Mouse (Mus musculus): ENCODE data around the gene Glrp1. TPM values are rescaled to one million over a fixed set of nuclear protein-coding genes. Genes with fewer than 3 reads are reported as not detected.

Gene Glrp1
- polyA plus RNA-seq, 1 experiment: 0.38 TPM

DNA sequence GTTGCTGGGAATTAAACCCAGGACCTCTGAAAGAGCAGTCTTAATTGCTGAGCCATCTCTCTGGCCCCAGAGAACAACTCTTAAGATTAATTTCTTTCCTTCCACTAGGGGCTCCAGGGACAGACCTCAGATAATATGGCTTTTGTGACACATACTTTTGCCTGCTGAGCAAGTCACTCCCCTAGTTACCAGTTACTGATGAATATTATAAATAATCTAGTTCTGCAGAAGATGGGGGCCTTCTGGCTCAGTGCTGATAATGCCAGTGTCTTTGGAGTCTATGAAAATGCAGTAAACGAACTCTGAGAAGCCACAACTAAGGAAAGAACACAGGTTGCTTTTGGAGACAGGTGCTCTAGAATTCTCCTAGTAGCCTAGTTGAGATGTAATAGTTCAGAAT lies 26.4 kb upstream of the Glrp1 start:
- Histone ChIP-seq H3K4me3 (ENCODE audit: insufficient read depth, low read length) (no peak overlapping the region), H3K4me1 (ENCODE audit: control insufficient read depth, insufficient read depth, low read length) (no peaks in the 10 kb centered on the region), H3K27ac (ENCODE audit: insufficient read depth, low read depth, low read length) (no peak overlapping the region)
- TF ChIP-seq POLR2A (IDR thresholded peaks at IDR 0.05; ENCODE audit: borderline replicate concordance, low read depth, low read length) (no peak), CTCF (IDR thresholded peaks at IDR 0.05; ENCODE audit: low read depth, low read length) (no peak)

DNA sequence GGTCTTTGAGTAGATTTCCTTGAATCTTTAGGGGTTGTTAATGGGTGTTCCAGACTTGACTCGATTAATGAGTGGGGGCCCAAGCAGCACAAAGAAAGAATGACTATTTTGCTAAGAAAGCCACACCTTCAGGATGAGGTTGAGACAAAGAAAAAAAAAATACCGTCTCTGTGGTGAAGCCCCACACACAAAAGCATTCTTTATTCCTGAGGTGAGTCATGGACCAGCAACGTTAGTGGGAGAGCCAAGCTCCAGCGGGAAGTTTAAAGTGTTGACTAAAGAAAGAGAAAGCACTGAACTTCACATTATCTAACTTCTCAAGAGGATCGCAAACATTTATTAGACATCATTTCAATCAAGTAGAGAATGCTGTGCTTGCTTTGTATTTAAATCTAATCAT lies 24.2 kb upstream of the Glrp1 start:
- Histone ChIP-seq H3K27ac (ENCODE audit: insufficient read depth, low read depth, low read length) (no peak overlapping the region), H3K4me1 (ENCODE audit: control insufficient read depth, insufficient read depth, low read length) (no peaks in the 10 kb centered on the region), H3K4me3 (ENCODE audit: insufficient read depth, low read length) (no peak overlapping the region)
- TF ChIP-seq POLR2A (IDR thresholded peaks at IDR 0.05; ENCODE audit: borderline replicate concordance, low read depth, low read length) (no peak), CTCF (IDR thresholded peaks at IDR 0.05; ENCODE audit: low read depth, low read length) (no peak)

DNA sequence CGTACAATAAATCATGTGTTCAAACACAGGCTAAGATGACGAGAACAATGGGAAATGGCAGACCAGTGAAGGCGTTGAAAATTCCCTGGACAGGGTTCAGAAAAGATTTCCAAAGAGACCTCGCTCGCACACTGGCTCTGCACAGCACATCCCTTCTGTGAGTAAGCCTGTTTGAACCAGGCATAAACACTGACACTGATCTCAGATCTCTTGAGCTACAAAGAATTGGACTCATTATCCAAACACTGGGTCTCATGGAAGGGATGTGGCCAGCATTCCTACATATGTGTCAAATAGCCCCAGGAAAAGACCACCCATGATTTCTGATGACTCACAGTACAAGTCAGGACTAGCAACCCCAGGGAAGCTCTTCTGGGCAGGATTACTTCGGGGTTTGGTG lies 16.3 kb upstream of the Glrp1 start:
- Histone ChIP-seq H3K4me3 (ENCODE audit: insufficient read depth, low read length) (no peak overlapping the region), H3K27ac (ENCODE audit: insufficient read depth, low read depth, low read length) (no peak overlapping the region), H3K4me1 (ENCODE audit: control insufficient read depth, insufficient read depth, low read length) (no peaks in the 10 kb centered on the region)
- TF ChIP-seq CTCF (IDR thresholded peaks at IDR 0.05; ENCODE audit: low read depth, low read length) (no peak), POLR2A (IDR thresholded peaks at IDR 0.05; ENCODE audit: borderline replicate concordance, low read depth, low read length) (no peak)

DNA sequence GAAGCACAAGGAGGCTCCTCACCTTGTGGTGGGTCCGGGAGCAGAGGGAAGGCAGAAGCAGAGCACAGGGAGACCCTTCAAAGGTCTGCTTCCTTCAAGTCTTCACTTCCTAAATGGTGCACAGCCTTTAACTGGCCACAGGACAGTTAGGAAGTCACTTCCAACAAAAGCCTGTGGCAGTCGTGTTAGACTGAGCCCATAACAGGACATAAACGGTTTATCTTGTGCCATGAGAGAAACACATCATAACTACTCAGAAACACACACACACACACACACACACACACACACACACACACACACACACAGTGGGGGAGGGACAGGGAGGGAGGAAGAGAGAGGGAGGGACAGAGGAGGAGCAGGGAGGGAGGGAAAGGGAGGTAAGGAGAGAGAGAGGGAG lies 15.8 kb upstream of the Glrp1 start:
- TF ChIP-seq CTCF (IDR thresholded peaks at IDR 0.05; ENCODE audit: low read depth, low read length) (no peak), POLR2A (IDR thresholded peaks at IDR 0.05; ENCODE audit: borderline replicate concordance, low read depth, low read length) (no peak)
- no peak overlapping the region for H3K27ac ChIP-seq (ENCODE audit: insufficient read depth, low read depth, low read length)
- H3K4me3 ChIP-seq (ENCODE audit: insufficient read depth, low read length): no peak overlapping the region
- H3K4me1 ChIP-seq (ENCODE audit: control insufficient read depth, insufficient read depth, low read length): no peaks in the 10 kb centered on the region

DNA sequence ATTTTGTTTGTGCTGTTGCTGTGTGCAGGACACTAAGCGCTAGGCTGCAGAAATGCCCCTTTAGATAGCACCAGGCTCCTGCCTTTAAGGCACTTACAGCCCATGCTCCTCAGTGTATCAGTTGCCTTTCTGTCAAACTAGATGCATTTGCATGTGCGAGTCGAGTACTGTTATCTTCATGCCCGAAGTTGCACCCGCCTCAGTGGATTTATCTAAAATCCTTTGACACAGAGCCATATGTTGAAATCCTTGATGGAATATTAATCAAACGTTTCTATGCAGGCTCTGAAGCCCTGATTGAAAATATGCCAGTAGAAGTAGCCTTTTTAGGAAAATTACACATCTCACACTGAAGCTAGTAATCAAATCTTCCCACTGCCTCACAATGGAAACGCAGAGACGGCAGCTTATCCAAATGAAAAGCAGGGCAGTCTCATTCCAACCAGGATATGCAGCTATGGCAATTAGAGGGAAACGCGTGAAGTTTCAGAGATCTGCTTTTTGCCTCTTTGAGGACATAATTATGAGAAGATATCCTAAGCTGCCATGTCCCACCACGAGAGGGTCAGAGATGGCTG lies 11.4 kb upstream of the Glrp1 start:
- Histone ChIP-seq H3K4me3 (ENCODE audit: insufficient read depth, low read length) (no peak overlapping the region), H3K4me1 (ENCODE audit: control insufficient read depth, insufficient read depth, low read length) (no peaks in the 10 kb centered on the region), H3K27ac (ENCODE audit: insufficient read depth, low read depth, low read length) (no peak overlapping the region)
- TF ChIP-seq POLR2A (IDR thresholded peaks at IDR 0.05; ENCODE audit: borderline replicate concordance, low read depth, low read length) (no peak), CTCF (IDR thresholded peaks at IDR 0.05; ENCODE audit: low read depth, low read length) (no peak)

DNA sequence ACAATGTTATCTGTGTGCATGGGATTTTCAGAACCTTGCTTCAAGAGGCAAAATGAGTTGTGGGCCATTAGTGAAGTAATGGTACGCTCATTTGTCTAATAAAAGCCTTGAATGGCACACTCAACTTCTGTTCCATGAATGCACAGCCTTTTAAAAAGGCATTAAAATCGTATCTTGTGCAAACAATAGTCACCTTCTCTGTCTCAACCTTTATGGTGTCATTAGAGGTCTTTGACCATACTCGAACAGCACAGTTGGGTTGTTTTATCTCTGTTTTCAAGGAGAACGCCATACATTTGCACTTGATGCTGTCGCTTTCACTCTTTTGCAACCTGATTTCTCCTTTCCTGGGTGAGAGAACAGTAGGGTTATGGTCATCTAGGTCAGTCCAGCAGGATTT lies 3.7 kb upstream of the Glrp1 start:
- TF ChIP-seq POLR2A (IDR thresholded peaks at IDR 0.05; ENCODE audit: borderline replicate concordance, low read depth, low read length): no peak
- no peak overlapping the region for H3K4me3 ChIP-seq (ENCODE audit: insufficient read depth, low read length)
- no peak overlapping the region for H3K27ac ChIP-seq (ENCODE audit: insufficient read depth, low read depth, low read length)
- H3K4me1 ChIP-seq (ENCODE audit: control insufficient read depth, insufficient read depth, low read length): peaks cover 14% of the 10 kb centered on the region

DNA sequence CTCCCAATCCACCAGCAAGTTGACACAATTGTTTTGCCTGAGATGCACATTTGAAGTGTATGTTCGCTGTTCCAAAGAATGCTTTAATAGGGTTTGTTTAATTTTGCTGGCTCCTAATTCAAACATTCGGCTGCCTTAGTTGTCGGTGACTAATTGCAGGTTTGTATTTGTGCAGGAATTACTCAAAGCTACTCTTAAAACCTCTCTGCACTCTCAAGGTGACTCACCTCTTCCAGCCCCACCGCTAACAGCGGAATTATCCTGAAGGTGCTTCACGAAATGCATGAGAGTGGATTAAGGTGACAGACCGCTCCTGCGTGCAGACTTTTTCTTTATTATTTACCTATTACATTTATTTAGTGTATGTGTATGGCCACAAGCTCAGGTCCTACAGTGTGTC lies 2.0 kb downstream of the Glrp1 start:
- TF ChIP-seq POLR2A (IDR thresholded peaks at IDR 0.05; ENCODE audit: borderline replicate concordance, low read depth, low read length) (no peak), CTCF (IDR thresholded peaks at IDR 0.05; ENCODE audit: low read depth, low read length) (no peak)
- Histone ChIP-seq H3K27ac (ENCODE audit: insufficient read depth, low read depth, low read length) (no peak overlapping the region), H3K4me1 (ENCODE audit: control insufficient read depth, insufficient read depth, low read length) (peaks cover 14% of the 10 kb centered on the region), H3K4me3 (ENCODE audit: insufficient read depth, low read length) (no peak overlapping the region)

DNA sequence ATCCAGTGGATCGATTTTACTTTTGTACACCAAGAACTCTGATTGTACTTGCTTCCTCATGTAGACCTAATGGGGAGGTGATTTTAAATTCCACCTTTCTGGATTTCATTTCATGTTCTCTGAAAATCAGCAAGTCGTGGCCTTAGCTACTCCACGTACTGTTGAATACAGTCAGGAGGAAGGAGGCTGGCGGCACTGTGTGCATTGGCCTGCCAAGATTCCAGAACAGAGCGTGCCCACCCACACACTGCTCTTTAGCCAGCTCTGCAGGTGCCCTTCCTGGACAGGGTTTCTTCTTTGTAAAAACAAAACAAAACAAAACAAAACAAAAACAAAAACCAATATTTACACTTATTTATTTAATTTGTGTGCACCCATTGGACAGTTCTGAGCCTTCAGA lies 2.7 kb downstream of the Glrp1 start:
- no peak for TF ChIP-seq CTCF (IDR thresholded peaks at IDR 0.05; ENCODE audit: low read depth, low read length)
- peaks cover 14% of the 10 kb centered on the region for H3K4me1 ChIP-seq (ENCODE audit: control insufficient read depth, insufficient read depth, low read length)
- no peak overlapping the region for H3K27ac ChIP-seq (ENCODE audit: insufficient read depth, low read depth, low read length)
- H3K4me3 ChIP-seq (ENCODE audit: insufficient read depth, low read length): no peak overlapping the region

DNA sequence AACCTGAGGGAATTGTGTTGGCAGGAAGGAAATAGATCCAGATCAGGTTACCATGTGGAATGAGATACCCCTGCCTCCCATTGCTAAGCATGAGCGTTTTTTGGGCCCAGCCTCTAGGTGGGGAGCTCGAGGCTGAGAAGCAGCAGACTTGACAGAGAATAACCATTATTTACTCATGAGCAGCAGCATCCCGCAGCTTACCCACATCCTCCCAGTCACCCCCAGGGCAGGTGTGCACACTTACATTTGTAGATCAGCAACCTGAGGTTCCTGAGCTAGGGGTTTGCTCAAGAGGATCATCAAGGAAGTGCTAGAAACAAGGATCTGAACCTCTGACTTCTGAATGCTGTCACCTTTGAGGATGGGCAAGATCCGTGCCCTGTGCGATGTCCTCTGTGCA lies 3.5 kb downstream of the Glrp1 start:
- Histone ChIP-seq H3K4me1 (ENCODE audit: control insufficient read depth, insufficient read depth, low read length) (peaks cover 14% of the 10 kb centered on the region), H3K4me3 (ENCODE audit: insufficient read depth, low read length) (no peak overlapping the region), H3K27ac (ENCODE audit: insufficient read depth, low read depth, low read length) (no peak overlapping the region)
- no peak for TF ChIP-seq POLR2A (IDR thresholded peaks at IDR 0.05; ENCODE audit: borderline replicate concordance, low read depth, low read length)
- no peak for TF ChIP-seq CTCF (IDR thresholded peaks at IDR 0.05; ENCODE audit: low read depth, low read length)

DNA sequence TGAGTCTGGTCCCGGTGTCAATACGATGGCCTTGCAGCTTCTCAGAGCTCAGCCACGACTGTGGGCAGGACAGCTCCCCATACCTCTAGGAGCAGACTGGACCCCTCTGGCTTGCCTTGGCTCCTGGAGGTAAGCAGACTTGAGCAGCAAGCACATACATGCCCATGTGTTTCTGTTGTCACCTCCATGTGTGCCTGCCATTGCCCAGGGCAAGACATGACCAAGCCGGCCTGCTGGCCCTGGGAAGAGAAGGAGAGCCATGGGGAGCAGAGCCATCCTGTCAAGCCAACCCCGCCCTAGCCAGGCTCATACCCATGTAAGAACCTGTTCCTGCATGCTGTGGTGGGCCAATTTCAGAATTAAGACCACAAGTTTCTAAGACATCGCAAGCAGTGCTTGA lies 4.2 kb downstream of the Glrp1 start:
- Histone ChIP-seq H3K27ac (ENCODE audit: insufficient read depth, low read depth, low read length) (no peak overlapping the region), H3K4me3 (ENCODE audit: insufficient read depth, low read length) (no peak overlapping the region), H3K4me1 (ENCODE audit: control insufficient read depth, insufficient read depth, low read length) (peaks cover 14% of the 10 kb centered on the region)
- TF ChIP-seq POLR2A (IDR thresholded peaks at IDR 0.05; ENCODE audit: borderline replicate concordance, low read depth, low read length) (no peak), CTCF (IDR thresholded peaks at IDR 0.05; ENCODE audit: low read depth, low read length) (no peak)

DNA sequence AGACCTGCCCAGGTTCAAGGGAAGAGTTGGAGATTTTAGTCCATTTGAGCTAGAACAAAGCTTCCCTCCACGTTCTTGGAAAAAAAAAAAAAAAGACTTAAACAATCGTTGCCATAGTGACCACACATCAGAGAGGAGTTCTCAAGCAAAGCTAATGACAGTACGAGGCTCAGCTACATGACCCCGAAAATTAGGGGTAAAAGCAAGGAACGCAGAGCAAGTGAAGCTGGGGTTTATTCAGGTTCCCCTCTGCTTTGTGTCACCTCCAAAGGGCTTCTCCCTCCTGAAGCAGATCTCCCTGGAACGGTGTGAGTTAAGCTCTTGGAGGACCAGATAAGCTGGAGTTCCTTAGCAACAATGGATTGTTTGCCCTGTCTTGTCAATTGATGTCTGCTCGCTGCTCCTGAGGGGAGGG lies 5.3 kb downstream of the Glrp1 start:
- Histone ChIP-seq H3K4me1 (ENCODE audit: control insufficient read depth, insufficient read depth, low read length) (peaks cover 7% of the 10 kb centered on the region), H3K4me3 (ENCODE audit: insufficient read depth, low read length) (no peak overlapping the region), H3K27ac (ENCODE audit: insufficient read depth, low read depth, low read length) (no peak overlapping the region)
- TF ChIP-seq POLR2A (IDR thresholded peaks at IDR 0.05; ENCODE audit: borderline replicate concordance, low read depth, low read length): no peak
- TF ChIP-seq CTCF (IDR thresholded peaks at IDR 0.05; ENCODE audit: low read depth, low read length): no peak

Measured in bone marrow macrophage, adult 2 months (primary cell).